Mouse (Mus musculus): Measurements from ENCODE around the gene Opn4. TPM values are rescaled to one million over a fixed set of nuclear protein-coding genes. Genes with fewer than 3 reads are reported as not detected.
A peak's percentile ranks its signal among the peaks of the same experiment; 100 is the strongest.

The Opn4 gene
- polyA plus RNA-seq, 1 experiment, result not detected

GRCm38 (mm10) chr14:34595596-34596255 lies 4.2 kb downstream of the Opn4 start:
- TF ChIP-seq CTCF (IDR thresholded peaks at IDR 0.05; ENCODE audit: extremely low read depth, insufficient read depth, low read length) (0 out of 2 replicates have a peak, but pooled peaks have one; percentile 22), POLR2A (IDR thresholded peaks at IDR 0.05; ENCODE audit: extremely low read depth, insufficient read depth, low read length) (no peak)

DNA sequence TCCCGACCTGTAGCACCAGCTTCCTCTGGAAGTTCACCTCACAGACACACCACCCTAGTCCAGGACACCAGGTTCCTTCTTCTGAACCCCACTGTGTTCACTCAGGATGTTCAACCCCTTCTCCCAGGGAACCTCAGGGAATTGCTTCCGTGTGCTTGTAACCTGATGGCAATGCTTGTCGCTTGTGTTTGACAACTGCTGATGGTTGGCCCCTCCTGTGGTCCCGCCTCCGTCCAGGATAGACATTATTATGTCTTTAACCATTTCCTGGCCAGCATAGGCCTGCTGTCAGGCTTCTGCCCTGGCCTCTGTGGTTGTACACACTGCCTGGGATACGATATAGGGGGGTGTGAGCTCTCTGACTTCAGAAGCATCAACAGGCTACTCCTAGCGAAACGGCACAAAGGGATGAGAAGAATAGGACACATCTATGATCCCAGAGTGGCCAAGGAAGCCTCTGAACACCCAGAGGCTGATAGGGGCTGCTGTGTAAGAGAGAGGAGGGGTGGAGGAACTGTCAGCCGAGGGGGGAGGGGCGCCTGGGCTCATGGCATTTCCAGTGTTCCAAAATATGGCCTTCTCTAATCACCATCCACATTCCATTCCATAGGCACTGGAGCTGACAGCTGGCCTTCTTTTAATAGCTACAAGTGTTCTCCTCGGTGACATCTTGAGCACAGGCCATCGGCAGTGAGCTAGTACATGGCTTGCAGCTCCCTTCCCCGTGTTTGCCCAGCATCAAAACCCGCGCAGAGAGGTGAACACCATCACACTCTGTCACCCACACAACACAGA lies 8.0 kb downstream of the Opn4 start:
- TF ChIP-seq CTCF (IDR thresholded peaks at IDR 0.05; ENCODE audit: extremely low read depth, insufficient read depth, low read length), result no peak
- no peak for TF ChIP-seq POLR2A (IDR thresholded peaks at IDR 0.05; ENCODE audit: extremely low read depth, insufficient read depth, low read length)
- Histone ChIP-seq H3K4me1 (ENCODE audit: control insufficient read depth, insufficient read depth, low read length) (no peaks in the 10 kb centered on the region), H3K4me3 (ENCODE audit: insufficient read depth, low read length) (no peak overlapping the region), H3K27ac (ENCODE audit: insufficient read depth, low read length) (no peak overlapping the region)

More at GRCm38 (mm10) chr14:34595596-34596255, 4.2 kb downstream of the Opn4 start:
- Histone ChIP-seq H3K4me1 (ENCODE audit: control insufficient read depth, insufficient read depth, low read length) (no peaks in the 10 kb centered on the region), H3K4me3 (ENCODE audit: insufficient read depth, low read length) (no peak overlapping the region), H3K27ac (ENCODE audit: insufficient read depth, low read length) (no peak overlapping the region)

DNA sequence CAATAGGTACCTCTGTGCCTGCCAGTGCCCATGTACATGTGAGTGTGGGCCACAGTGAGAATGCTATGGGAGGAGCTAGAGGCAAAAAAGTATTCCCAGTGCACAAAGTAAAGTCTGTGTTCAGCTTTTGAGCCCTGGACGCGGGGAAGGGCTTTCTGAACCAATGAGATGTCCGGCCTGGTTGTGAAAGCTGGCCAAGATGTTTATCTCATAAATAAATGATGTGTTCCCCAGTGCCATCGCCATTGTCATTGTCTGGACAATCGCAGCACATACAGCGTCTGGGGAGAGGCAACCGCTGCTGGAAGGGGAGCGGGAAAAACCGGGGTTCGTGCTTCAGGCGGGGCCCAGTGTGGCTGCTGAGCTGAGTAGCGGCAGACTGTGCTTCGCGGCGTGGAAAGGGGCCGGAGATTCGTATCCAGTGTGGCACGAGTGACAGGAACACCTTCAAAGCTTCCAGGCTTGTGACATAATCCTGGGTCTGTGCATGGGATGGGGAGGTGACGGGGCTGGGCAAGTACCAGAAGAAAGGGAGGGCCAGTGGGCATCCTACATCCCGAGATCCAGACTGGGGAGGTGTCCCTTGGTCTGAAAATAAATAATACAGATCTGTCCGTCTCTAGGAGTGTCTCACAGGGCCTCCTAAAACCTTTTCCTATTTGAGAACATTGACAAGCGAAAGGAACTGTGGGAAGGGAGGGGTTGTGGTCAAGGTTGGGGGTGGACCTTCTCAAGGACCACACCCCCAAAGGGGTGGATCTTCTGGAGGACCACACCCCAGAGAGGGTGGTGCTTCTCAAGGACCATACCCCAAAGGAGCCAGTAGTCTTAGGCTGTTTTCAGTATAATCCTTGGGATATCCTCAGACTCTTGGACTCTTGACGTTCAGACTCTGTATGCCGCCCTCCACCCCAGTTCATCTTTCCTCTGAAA lies 8.9 kb downstream of the Opn4 start:
- peak overlapping the region; percentile 94 for H3K27ac ChIP-seq (ENCODE audit: insufficient read depth, low read length)
- H3K4me3 ChIP-seq (ENCODE audit: insufficient read depth, low read length), result peak overlapping the region; percentile 8
- no peaks in the 10 kb centered on the region for H3K4me1 ChIP-seq (ENCODE audit: control insufficient read depth, insufficient read depth, low read length)
- TF ChIP-seq CTCF (IDR thresholded peaks at IDR 0.05; ENCODE audit: extremely low read depth, insufficient read depth, low read length) (no peak), POLR2A (IDR thresholded peaks at IDR 0.05; ENCODE audit: extremely low read depth, insufficient read depth, low read length) (no peak)

DNA sequence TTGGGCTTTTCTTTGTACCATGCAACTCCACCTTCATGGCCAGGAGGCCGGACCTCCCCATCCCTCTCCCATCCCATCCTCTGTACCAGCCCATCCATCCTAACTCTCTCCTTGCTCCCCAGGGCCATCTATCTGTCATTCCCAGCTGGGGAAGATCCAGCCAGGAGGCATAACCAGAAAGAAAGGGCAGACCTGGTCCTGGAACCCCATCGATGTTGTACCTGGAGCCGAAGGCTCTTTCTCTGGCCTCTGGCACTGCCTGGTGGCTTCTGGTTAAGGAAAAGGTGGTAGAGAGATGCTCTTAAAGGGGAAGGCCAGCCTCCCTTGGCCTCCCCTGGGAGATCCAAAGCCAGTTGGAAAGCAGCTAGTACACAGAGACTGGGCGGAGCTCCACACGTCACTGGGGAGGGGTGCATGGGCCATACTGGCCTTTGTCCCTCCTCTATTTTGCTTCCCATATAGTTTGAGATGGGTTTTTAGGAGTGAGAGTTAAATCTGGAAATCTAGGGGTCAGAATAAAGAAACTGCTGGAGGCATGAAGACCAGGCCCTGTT lies 9.8 kb downstream of the Opn4 start:
- Histone ChIP-seq H3K4me3 (ENCODE audit: insufficient read depth, low read length) (no peak overlapping the region), H3K4me1 (ENCODE audit: control insufficient read depth, insufficient read depth, low read length) (no peaks in the 10 kb centered on the region), H3K27ac (ENCODE audit: insufficient read depth, low read length) (peak overlapping the region; percentile 94)
- TF ChIP-seq POLR2A (IDR thresholded peaks at IDR 0.05; ENCODE audit: extremely low read depth, insufficient read depth, low read length) (no peak), CTCF (IDR thresholded peaks at IDR 0.05; ENCODE audit: extremely low read depth, insufficient read depth, low read length) (no peak)

GRCm38 (mm10) chr14:34589185-34589713 lies 10.7 kb downstream of the Opn4 start:
- H3K4me3 ChIP-seq (ENCODE audit: insufficient read depth, low read length), result no peak overlapping the region
- H3K4me1 ChIP-seq (ENCODE audit: control insufficient read depth, insufficient read depth, low read length), result no peaks in the 10 kb centered on the region
- TF ChIP-seq CTCF (IDR thresholded peaks at IDR 0.05; ENCODE audit: extremely low read depth, insufficient read depth, low read length) (no peak), POLR2A (IDR thresholded peaks at IDR 0.05; ENCODE audit: extremely low read depth, insufficient read depth, low read length) (no peak)
- peak overlapping the region; percentile 63; the same call in 1 of the 2 replicates for H3K27ac ChIP-seq (ENCODE audit: insufficient read depth, low read length)

DNA sequence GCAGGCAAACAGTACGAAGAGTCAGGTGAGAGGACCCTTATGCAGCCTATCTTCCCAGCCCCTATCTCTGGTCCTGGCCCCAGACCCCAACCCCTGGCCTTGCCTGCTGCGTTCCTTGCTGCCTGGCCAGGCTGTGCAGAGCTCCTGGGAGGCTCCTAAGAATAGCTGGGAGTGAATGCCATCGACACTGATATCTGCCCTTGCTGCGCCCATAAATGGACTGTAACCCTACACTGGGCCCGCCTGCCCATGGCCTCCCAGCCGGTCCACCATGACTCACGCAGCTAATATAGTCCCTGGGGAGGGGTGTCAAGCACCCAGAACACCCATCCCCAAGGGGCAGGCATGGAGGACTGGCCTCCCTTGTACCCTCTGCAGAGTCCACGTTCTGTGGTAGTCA lies 11.4 kb downstream of the Opn4 start, which contains the start of gene Ldb3:
Gene Ldb3 (minus strand): TSS at position 185 of the 400 bp plus-strand sequence.
- Histone ChIP-seq H3K4me1 (ENCODE audit: control insufficient read depth, insufficient read depth, low read length) (no peaks in the 10 kb centered on the region), H3K27ac (ENCODE audit: insufficient read depth, low read length) (peak within 1 kb of the TSS; percentile 63; the same call in 1 of the 2 replicates)
- TF ChIP-seq CTCF (IDR thresholded peaks at IDR 0.05; ENCODE audit: extremely low read depth, insufficient read depth, low read length) (no peak), POLR2A (IDR thresholded peaks at IDR 0.05; ENCODE audit: extremely low read depth, insufficient read depth, low read length) (no peak)

DNA sequence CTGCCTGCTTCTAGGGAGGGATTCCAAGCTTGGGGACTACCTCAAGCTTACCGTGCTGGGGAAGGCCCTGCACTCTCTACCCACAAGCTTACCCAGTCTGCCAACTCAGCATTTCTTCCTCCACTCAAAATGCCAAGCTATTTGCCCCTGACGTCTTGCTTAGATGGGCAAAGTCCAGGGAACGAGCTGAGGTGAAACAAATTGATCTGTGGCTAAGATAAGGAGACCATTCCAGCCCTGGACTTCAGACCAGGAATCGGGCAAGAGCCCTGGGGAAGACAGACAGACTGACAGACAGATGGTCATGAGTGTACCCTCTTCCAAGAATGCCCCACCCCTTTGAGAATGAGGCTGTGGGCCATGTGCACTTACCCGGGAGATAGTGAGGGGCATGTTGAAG lies 11.9 kb downstream of the Opn4 start:
- Histone ChIP-seq H3K4me1 (ENCODE audit: control insufficient read depth, insufficient read depth, low read length) (no peaks in the 10 kb centered on the region), H3K4me3 (ENCODE audit: insufficient read depth, low read length) (no peak overlapping the region), H3K27ac (ENCODE audit: insufficient read depth, low read length) (no peak overlapping the region)
- TF ChIP-seq CTCF (IDR thresholded peaks at IDR 0.05; ENCODE audit: extremely low read depth, insufficient read depth, low read length) (no peak), POLR2A (IDR thresholded peaks at IDR 0.05; ENCODE audit: extremely low read depth, insufficient read depth, low read length) (no peak)

More for the DNA sequence above, 11.4 kb downstream of the Opn4 start, which contains the start of gene Ldb3:
- H3K4me3 ChIP-seq (ENCODE audit: insufficient read depth, low read length), result no peak within 1 kb of the TSS

DNA sequence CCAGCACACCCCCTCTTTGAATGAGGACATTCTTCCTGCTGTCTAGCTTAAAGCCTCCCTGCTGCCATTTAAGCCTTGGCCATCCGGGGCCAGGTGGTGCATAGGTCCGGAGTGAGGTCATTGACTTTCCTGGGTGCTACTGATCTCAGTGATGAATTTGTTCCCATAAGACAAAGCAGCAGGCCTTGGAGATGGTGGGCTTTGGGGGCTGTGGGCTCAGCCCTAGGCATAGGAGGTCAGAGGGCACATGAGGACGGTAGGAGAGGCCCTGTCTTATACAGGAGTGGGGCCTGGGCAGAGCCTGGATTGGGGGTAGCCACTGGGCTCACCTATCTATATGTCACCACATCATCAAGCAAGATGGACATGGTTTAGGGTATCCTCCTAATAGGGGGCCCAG lies 13.1 kb downstream of the Opn4 start:
- Histone ChIP-seq H3K4me3 (ENCODE audit: insufficient read depth, low read length) (no peak overlapping the region), H3K27ac (ENCODE audit: insufficient read depth, low read length) (no peak overlapping the region), H3K4me1 (ENCODE audit: control insufficient read depth, insufficient read depth, low read length) (no peaks in the 10 kb centered on the region)
- TF ChIP-seq CTCF (IDR thresholded peaks at IDR 0.05; ENCODE audit: extremely low read depth, insufficient read depth, low read length) (no peak), POLR2A (IDR thresholded peaks at IDR 0.05; ENCODE audit: extremely low read depth, insufficient read depth, low read length) (no peak)

Measured in cortical plate, adult 2 months (tissue).